Comparison of ENCODE assay signal across 21 mouse cellular contexts in the genomic region with DNA sequence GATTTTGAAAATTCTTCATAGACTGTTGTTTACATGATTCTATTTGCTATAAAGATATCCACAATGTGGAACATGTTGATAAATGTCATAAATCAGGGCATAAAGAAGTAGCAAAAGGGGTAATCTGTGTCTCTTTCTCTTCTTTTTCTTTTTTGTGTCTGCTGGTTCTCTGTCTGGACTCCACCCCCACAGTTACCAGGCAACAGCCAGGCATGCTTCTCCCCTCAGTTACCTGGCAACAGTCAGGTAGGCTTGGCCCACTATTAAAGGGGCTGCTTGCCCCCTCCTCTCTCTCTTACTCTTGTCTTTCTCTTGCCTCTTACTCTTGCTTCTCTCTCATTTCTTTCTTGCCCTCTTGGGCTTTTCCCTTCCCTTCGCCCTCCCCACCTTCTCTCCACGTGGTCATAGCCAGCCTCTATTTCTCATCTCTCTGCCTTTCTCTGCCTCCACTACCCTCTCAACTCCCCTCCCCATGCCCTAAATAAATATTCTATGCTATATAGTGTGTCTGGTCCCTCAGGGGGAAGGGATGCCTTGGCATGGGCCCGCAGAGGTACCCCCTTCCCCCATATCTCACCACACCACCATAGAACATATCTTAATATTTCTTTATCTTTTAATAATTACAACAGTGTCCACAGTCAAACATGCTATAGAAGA. TPM values are rescaled to one million over a fixed set of nuclear protein-coding genes. Genes with fewer than 3 reads are reported as not detected.
DNase-seq lines count a peak whose midpoint lies in the region; ATAC-seq and TF ChIP-seq lines count a peak whose summit lies in the region.
"Had no signal": no experiment of that assay in that cellular context is flagged by ENCODE, and none has a peak within 500 bp of the region (broad histone marks: within the 10 kb centered on the region; RNA-seq: fewer than 3 reads in every experiment).

No protein-coding gene starts in this region.

- no peak overlapping the region for H3K4me2 ChIP-seq in midbrain, embryonic 14.5 days (ENCODE audit: low read length)
- H3K4me2 ChIP-seq: intestine, embryonic 15.5 days; limb, embryonic 12.5 days; liver, embryonic 12.5 days; neural tube, embryonic 15.5 days; stomach, embryonic 15.5 days had no signal

- H3K27me3 ChIP-seq in midbrain, embryonic 14.5 days (ENCODE audit: control insufficient read depth, insufficient read depth, low read length) = no peaks in the 10 kb centered on the region
- H3K27me3 ChIP-seq: intestine, embryonic 15.5 days; limb, embryonic 12.5 days; liver, embryonic 12.5 days; neural tube, embryonic 15.5 days; stomach, embryonic 15.5 days had no signal

- H3K9ac ChIP-seq in midbrain, embryonic 14.5 days (replicated peaks; ENCODE audit: low read length) = no peak overlapping the region
- H3K9ac ChIP-seq: intestine, embryonic 15.5 days; limb, embryonic 12.5 days; liver, embryonic 12.5 days; neural tube, embryonic 15.5 days; stomach, embryonic 15.5 days had no signal

- H3K4me1 ChIP-seq in midbrain, embryonic 14.5 days (ENCODE audit: control insufficient read depth, insufficient read depth, low read length) = no peaks in the 10 kb centered on the region
- H3K4me1 ChIP-seq: intestine, embryonic 15.5 days; limb, embryonic 12.5 days; liver, embryonic 12.5 days; neural tube, embryonic 15.5 days; stomach, embryonic 15.5 days had no signal

- intact Hi-C loops in gastrocnemius, adult 2 months (cut with DNase I) = loop anchor here (5.0 kb wide), 1 partner anchor 35 kb away; no protein-coding TSS in a partner anchor

- WGBS in midbrain, embryonic 14.5 days = 62% methylated on average over 3 of the region's 3 CpGs

- TF ChIP-seq CTCF in gastrocnemius, adult 2 months (IDR thresholded peaks at IDR 0.05) = no peak

- no peaks in the 10 kb centered on the region for H3K36me3 ChIP-seq in midbrain, embryonic 14.5 days (ENCODE audit: control insufficient read depth, insufficient read depth, low read length)
- H3K36me3 ChIP-seq: intestine, embryonic 15.5 days; limb, embryonic 12.5 days; liver, embryonic 12.5 days; neural tube, embryonic 15.5 days; stomach, embryonic 15.5 days had no signal

- no peak for DNase-seq in gastrocnemius, adult 2 months
- DNase-seq in gastrocnemius, postnatal 4 days (ENCODE audit: low spot score in 2 of 2) = no peak
- DNase-seq in R1 (ENCODE audit: low read depth, low spot score) = peak; percentile 64
- peak; percentile 31 for DNase-seq in embryo, embryonic 10.5 days (ENCODE audit: low spot score)
- peak; percentile 60 for DNase-seq in midbrain, embryonic 14.5 days
- no peak for DNase-seq in lung, postnatal 36 days
- no peak for DNase-seq in spleen, adult 12 weeks (ENCODE audit: low spot score)
- DNase-seq: B cell, adult 2 months; cerebellum, adult 9-10 months; heart, adult 18-20 months; heart, postnatal 36 days; kidney, postnatal 36 days; layer of hippocampus, adult 9-11 months; lung, adult 2 months; right cerebral cortex, postnatal 14 days had no signal

- peak overlapping the region; percentile 90 for H3K27ac ChIP-seq in gastrocnemius, adult 2 months
- no peak overlapping the region for H3K27ac ChIP-seq in midbrain, embryonic 14.5 days (replicated peaks; ENCODE audit: low read depth, low read length)
- H3K27ac ChIP-seq: intestine, embryonic 15.5 days; limb, embryonic 12.5 days; liver, embryonic 12.5 days; neural tube, embryonic 15.5 days; stomach, embryonic 15.5 days had no signal

- H3K4me3 ChIP-seq in gastrocnemius, adult 2 months = peak overlapping the region; percentile 58
- no peak overlapping the region for H3K4me3 ChIP-seq in midbrain, embryonic 14.5 days (replicated peaks; ENCODE audit: low read depth, low read length)
- H3K4me3 ChIP-seq: intestine, embryonic 15.5 days; limb, embryonic 12.5 days; liver, embryonic 12.5 days; neural tube, embryonic 15.5 days; stomach, embryonic 15.5 days had no signal

- no peaks in the 10 kb centered on the region for H3K9me3 ChIP-seq in midbrain, embryonic 14.5 days (ENCODE audit: control insufficient read depth, low read length)
- H3K9me3 ChIP-seq: intestine, embryonic 15.5 days; limb, embryonic 12.5 days; liver, embryonic 12.5 days; neural tube, embryonic 15.5 days; stomach, embryonic 15.5 days had no signal

- no peak for ATAC-seq in midbrain, embryonic 14.5 days (ENCODE audit: low FRiP score, low TSS enrichment)
- ATAC-seq: intestine, embryonic 15.5 days; liver, embryonic 12.5 days had no signal

RNA-seq across cellular contexts. Expression of a gene that starts 43.3 kb away (rescaled TPM):
- total RNA-seq in gastrocnemius, adult 2 months (2021) = 1 to 10 TPM; 1.8 to 3.2 TPM
- 1 to 10 TPM; 5.8 to 6.1 TPM for total RNA-seq in gastrocnemius, postnatal 4 days (2021)
- 18.3 and 25.6 TPM in 2 replicates for polyA plus RNA-seq in midbrain, embryonic 14.5 days (2014; fragmentation: Nextera tagmentation; extraction: Ambion mirVana)
- total RNA-seq: megakaryocyte-erythroid progenitor cell, adult 5-6 weeks had no signal

Comparison
In these comparisons a context has a peak if more than half of its experiments do, and no peak if none do; other contexts are left out.
1. DNase-seq: peak in R1 (single experiment), embryo, embryonic 10.5 days (single experiment) and midbrain, embryonic 14.5 days (single experiment); none in gastrocnemius, adult 2 months (single experiment), gastrocnemius, postnatal 4 days (0 of 2), lung, postnatal 36 days (single experiment) and spleen, adult 12 weeks (single experiment).